Mouse (Mus musculus) heart, embryonic 16.5 days (tissue): Measurements from ENCODE around the gene Cfap157. TPM values are rescaled to one million over a fixed set of nuclear protein-coding genes. Genes with fewer than 3 reads are reported as not detected.

Experiments used
- ATAC-seq: fragments of 200-750 bp; cut with Nextera tagmentation; replicated peaks from 2 replicates; pipeline ENCODE4 v1.8.0; 2017; ENCODE audit warnings: moderate number of reproducible peaks; ENCODE audit not compliant: insufficient read depth, low FRiP score; ENCODE audit errors: extremely low read depth
- H3K27ac ChIP-seq: fragments of 300-500 bp; sonication (generic); 2 replicates; pipeline ENCODE4 v1.5.1; 2014; ENCODE audit warnings: mild to moderate bottlenecking, low read length, control low read depth, moderate library complexity
- H3K27me3 ChIP-seq: fragments of 300-500 bp; sonication (generic); 2 replicates; pipeline ENCODE4 v1.6.1; 2014; ENCODE audit warnings: low read length, mixed read lengths; ENCODE audit not compliant: control insufficient read depth, insufficient read depth
- H3K36me3 ChIP-seq: fragments of 300-500 bp; sonication (generic); 2 replicates; pipeline ENCODE4 v1.6.1; 2014; ENCODE audit not compliant: control insufficient read depth, insufficient read depth
- H3K4me1 ChIP-seq: fragments of 300-500 bp; sonication (generic); 2 replicates; pipeline ENCODE4 v1.6.1; 2014; ENCODE audit warnings: low read length, mixed read lengths; ENCODE audit not compliant: control insufficient read depth, insufficient read depth
- H3K4me2 ChIP-seq: fragments of 300-500 bp; sonication (generic); 2 replicates; pipeline ENCODE4 v1.6.1; 2014; ENCODE audit warnings: low read depth, mild to moderate bottlenecking, control low read depth, low read length
- H3K4me3 ChIP-seq: fragments of 300-500 bp; sonication (generic); 2 replicates; pipeline ENCODE4 v1.5.1; 2014; ENCODE audit warnings: mild to moderate bottlenecking, control low read depth, low read length
- H3K9ac ChIP-seq: fragments of 300-500 bp; sonication (generic); 2 replicates; pipeline ENCODE4 v1.6.1; 2014; ENCODE audit warnings: low read length, control low read depth
- H3K9me3 ChIP-seq: fragments of 300-500 bp; sonication (generic); replicated peaks from 2 replicates; pipeline ENCODE4 v1.6.1; 2016; ENCODE audit warnings: low read length; ENCODE audit not compliant: control insufficient read depth
- WGBS: fragments of 180-500 bp; shearing (Covaris S2); extraction: QIAGEN DNeasy Blood & Tissue Kit; methylation state at CpG from one replicate; pipeline ENCODE4 v1.1.7; 2014; 5-methylcytosine and 5-hydroxymethylcytosine counted together
- polyA plus RNA-seq: library from polyadenylated mRNA; unstranded; fragments of >200 nt; fragmentation: Nextera tagmentation; extraction: Ambion mirVana; gene quantifications from 2 replicates; pipeline ENCODE4 v1.2.1, GENCODE M21; 2015

The Cfap157 gene
- polyA plus RNA-seq, 1 experiment from 2014 or later, result 0.53 TPM

DNA sequence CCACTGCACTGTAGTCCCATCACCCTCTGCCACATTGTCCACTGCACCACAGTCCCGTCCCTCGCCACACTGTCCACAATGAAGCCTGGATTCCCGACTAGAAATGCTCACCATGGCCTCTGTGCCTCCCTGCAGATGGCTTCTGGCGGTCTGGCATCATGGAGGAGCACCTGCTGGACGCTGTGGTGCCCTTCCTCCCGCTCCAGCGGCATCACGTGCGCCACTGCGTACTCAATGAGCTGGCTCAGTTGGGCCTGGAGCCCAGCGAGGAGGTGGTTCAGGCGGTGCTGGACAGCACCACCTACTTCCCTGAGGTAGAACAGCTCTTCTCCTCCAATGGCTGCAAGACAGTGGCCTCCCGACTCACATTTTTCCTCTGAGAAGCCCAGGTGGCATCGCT, 22.9 kb downstream of the Cfap157 start:
- WGBS, result 88% methylated on average over 14 of the region's 14 CpGs

DNA sequence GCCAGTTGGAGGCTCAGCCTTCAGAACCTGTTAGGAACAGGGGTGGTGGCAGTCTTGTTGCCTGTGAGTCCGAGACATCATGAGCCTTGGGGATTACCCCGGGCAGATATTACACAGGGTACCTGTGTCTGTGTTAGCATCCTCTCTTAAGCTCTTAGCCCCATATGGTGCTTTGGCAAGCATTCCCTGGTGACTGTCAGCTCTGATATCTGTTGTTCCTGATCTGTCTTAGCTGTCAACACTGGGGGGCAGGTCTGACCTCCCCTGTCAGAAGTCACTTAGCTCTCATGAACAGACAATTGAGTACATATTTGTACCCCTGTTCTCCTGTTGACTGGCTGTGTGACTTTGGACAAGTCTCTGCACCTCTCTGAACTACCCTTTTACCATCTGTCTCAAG, 25.2 kb downstream of the Cfap157 start:
- WGBS, result 81% methylated on average over 2 of the region's 2 CpGs
- H3K4me3 ChIP-seq, result no peak overlapping the region
- peaks cover 11% of the 10 kb centered on the region; the same call in 1 of the 2 replicates for H3K36me3 ChIP-seq
- peaks cover 3% of the 10 kb centered on the region; the same call in 1 of the 2 replicates for H3K4me1 ChIP-seq
- no peaks in the 10 kb centered on the region for H3K27me3 ChIP-seq
- ATAC-seq, result no peak
- H3K9ac ChIP-seq, result no peak overlapping the region
- no peaks in the 10 kb centered on the region for H3K9me3 ChIP-seq
- no peak overlapping the region for H3K27ac ChIP-seq
- H3K4me2 ChIP-seq, result no peak overlapping the region

More for the DNA sequence above, 22.9 kb downstream of the Cfap157 start:
- Histone ChIP-seq H3K9ac (no peak overlapping the region), H3K4me1 (peaks cover 3% of the 10 kb centered on the region; the same call in 1 of the 2 replicates), H3K27ac (no peak overlapping the region), H3K4me2 (no peak overlapping the region), H3K27me3 (no peaks in the 10 kb centered on the region), H3K9me3 (no peaks in the 10 kb centered on the region), H3K36me3 (0 out of 2 replicates have a peak, but pooled peaks cover 3% of the 10 kb centered on the region), H3K4me3 (no peak overlapping the region)
- no peak for ATAC-seq

DNA sequence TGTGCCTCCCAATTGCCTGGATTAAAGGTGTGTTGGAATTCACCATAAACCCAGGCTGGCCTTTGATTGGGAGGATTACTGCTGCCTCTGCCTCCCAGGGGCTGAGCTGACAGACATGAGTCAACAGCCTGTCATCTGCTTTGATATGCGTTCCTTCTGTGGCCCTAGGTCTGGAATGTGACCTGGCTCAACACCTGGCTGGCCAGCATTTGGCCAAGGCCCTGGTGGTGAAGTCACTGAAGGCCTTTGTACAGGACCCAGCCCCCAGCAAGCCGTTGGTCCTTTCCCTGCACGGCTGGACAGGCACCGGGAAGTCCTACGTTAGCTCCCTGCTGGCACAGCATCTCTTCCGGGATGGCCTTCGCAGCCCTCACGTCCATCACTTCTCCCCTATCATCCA, 25.7 kb downstream of the Cfap157 start:
- 58% methylated on average over 8 of the region's 8 CpGs for WGBS
- no peak overlapping the region for H3K9ac ChIP-seq

DNA sequence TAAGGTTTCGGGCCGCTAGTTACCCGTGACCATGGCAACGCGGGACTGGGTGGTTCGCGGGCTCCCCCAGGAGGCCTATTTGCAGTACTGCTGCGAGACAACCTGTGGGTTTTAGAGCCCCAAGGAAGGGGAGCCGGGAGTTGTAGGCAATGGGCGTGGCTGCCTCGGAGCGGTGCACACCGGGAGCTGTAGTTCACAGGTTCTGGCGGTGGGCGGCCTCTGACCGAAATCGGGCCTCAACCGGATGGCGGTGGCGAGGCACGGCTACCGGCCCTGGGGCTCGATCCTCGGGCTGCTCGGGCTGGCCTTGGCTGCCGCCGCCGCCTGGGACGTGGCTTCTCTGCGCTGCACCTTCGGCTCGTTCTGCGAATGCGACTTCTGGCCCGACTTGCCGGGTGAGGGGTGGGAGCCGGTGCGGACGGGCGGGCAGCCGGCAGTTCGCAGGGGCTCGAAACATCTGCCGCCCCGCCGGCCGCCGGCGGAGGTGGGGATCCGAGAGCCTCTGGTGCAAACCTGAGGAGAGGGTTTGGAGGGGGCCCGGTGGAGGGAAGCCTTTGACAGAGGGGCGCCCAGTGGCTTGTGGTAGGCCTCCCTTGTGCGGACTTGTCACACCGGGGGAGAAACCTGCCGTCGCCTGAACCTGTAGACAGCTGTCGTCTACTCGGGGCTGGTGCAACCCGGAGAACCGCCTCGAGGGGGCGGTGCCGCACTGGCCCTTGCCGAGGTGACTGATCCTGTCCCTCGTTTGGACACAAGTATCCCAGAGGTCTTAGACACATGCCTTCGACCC, 27.0 kb downstream of the Cfap157 start, which contains the start of gene Tor2a:
Gene Tor2a (plus strand): TSS at position 179 of the 790 bp plus-strand sequence.
- under 1% methylated on average over 66 of the region's 66 CpGs for WGBS
- no peaks in the 10 kb centered on the region for H3K27me3 ChIP-seq
- H3K9ac ChIP-seq, result peak within 1 kb of the TSS; percentile 88
- peak; percentile 96 for ATAC-seq
- peak within 1 kb of the TSS; percentile 70 for H3K4me3 ChIP-seq
- H3K27ac ChIP-seq, result peak within 1 kb of the TSS; percentile 85
- peaks cover 14% of the 10 kb centered on the region; the same call in 1 of the 2 replicates for H3K36me3 ChIP-seq
- H3K4me1 ChIP-seq, result peaks cover 3% of the 10 kb centered on the region; the same call in 1 of the 2 replicates
- peak within 1 kb of the TSS; percentile 69 for H3K4me2 ChIP-seq
- H3K9me3 ChIP-seq, result no peaks in the 10 kb centered on the region

More for the DNA sequence above, 25.7 kb downstream of the Cfap157 start:
- Histone ChIP-seq H3K36me3 (peaks cover 12% of the 10 kb centered on the region; the same call in 1 of the 2 replicates), H3K4me2 (no peak overlapping the region), H3K27ac (no peak overlapping the region), H3K27me3 (no peaks in the 10 kb centered on the region), H3K4me3 (no peak overlapping the region), H3K9me3 (no peaks in the 10 kb centered on the region), H3K4me1 (peaks cover 3% of the 10 kb centered on the region; the same call in 1 of the 2 replicates)
- ATAC-seq, result no peak

DNA sequence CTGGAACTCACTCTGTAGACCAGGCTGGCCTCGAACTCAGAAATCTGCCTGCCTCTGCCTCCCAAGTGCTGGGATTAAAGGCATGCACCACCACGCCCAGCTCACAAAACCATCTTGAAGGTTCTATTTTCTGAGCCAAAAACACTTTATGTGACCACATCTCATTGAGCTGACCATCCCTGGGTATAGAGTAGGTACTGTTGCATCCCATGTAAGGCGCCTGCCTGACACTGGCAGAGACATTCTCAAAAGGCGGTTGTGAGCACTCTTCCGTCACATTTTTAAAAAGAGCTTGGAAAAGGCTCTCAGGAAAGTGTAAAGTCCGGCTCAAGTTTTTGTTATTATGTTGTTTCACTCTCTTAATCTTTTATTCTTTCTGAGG, 27.6 kb downstream of the Cfap157 start:
- Histone ChIP-seq H3K36me3 (peaks cover 14% of the 10 kb centered on the region; the same call in 1 of the 2 replicates), H3K9ac (no peak overlapping the region), H3K4me1 (peaks cover 5% of the 10 kb centered on the region; the same call in 1 of the 2 replicates), H3K4me3 (no peak overlapping the region), H3K4me2 (no peak overlapping the region), H3K27ac (no peak overlapping the region), H3K9me3 (no peaks in the 10 kb centered on the region), H3K27me3 (no peaks in the 10 kb centered on the region)
- ATAC-seq, result no peak
- WGBS, result 24% methylated on average over 5 of the region's 6 CpGs

DNA sequence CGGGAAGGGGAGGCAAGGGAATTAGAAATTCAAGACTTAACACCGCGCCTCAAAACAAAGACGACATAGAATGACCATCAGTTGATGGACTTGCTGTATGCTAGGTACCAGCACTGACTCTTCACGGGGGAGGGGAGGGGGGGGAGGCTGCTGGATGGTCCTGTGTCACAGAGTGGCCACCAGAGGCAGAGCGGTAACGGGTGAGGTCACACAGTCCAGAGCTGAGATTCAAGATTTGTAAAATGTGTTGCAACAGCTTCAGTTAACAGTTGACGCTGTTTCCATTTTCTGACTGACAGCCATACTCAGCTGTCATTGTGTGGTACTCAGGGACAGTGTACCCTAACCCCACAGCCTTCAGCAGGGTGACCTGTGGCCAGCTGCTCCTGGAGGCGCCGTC, 32.0 kb downstream of the Cfap157 start:
- Histone ChIP-seq H3K27ac (no peak overlapping the region), H3K4me3 (peak overlapping the region; percentile 57), H3K36me3 (peaks cover 15% of the 10 kb centered on the region; the same call in 1 of the 2 replicates), H3K9me3 (no peaks in the 10 kb centered on the region), H3K27me3 (no peaks in the 10 kb centered on the region), H3K9ac (no peak overlapping the region), H3K4me2 (peak overlapping the region; percentile 85; the same call in 1 of the 2 replicates), H3K4me1 (peaks cover 2% of the 10 kb centered on the region; the same call in 1 of the 2 replicates)
- no peak for ATAC-seq
- 68% methylated on average over 10 of the region's 10 CpGs for WGBS

DNA sequence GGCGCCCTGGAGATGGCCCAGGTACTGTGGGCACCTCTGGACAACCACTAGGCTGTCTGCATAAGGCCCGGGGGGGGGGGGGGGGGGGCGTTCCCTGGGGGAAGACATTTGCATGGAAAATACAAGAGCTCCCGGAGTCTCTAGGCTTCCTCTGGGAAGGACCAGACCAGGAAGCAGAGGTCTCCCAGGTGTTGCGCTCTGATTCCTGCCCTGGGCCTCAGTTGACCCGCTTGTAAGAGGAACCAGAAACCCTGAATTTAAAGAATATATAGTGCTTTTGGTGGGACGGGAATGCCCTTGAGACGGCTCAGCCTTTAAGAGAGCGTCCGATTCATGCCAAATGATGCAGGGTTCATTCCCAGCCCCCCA, 32.6 kb downstream of the Cfap157 start:
- H3K9ac ChIP-seq, result peak overlapping the region; percentile 67
- H3K36me3 ChIP-seq, result peaks cover 18% of the 10 kb centered on the region; the same call in 1 of the 2 replicates
- peak; percentile 19; the same call in 1 of the 2 replicates for ATAC-seq
- H3K4me3 ChIP-seq, result peak overlapping the region; percentile 57
- 0 out of 2 replicates have a peak overlapping the region, but pooled peaks have one; percentile 23 for H3K27ac ChIP-seq
- H3K4me1 ChIP-seq, result peaks cover 2% of the 10 kb centered on the region; the same call in 1 of the 2 replicates
- H3K9me3 ChIP-seq, result no peaks in the 10 kb centered on the region
- WGBS, result 33% methylated on average over 10 of the region's 10 CpGs
- H3K4me2 ChIP-seq, result peak overlapping the region; percentile 85
- no peaks in the 10 kb centered on the region for H3K27me3 ChIP-seq

DNA sequence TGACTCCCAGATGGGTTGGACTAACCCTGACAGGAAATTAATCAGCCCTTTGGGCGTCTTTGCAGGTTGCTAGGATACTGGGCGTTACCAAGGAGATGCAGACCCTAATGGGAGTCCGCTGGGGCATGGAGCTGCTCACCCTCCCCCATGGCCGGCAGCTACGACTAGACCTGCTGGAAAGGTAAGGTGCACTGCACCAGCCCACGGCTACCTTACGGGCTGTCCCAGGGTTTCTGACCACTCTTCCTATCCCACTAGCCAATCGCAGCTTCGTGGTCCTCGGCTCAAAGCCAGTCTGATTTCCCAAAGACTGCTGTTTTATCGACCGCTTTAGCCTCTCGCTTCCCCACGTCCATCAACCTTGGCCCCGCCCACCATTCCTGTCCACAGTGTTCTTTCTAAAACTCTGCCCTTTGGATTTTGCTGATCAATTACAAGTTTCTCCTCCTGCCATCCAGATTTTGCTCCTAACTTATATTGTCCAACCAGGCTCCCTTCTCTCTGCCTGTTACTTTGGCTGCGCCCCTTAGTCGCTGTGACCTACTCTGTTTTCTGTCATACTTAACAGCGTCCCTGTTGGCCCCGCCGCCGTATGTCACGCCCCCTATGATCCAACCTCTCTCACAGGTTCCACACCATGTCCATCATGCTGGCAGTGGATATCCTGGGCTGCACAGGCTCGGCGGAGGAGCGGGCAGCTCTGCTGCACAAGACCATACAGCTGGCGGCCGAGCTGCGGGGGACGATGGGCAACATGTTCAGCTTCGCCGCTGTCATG, 33.2 kb downstream of the Cfap157 start:
- Histone ChIP-seq H3K27me3 (no peaks in the 10 kb centered on the region), H3K27ac (peak overlapping the region; percentile 48; the same call in 1 of the 2 replicates), H3K4me2 (peak overlapping the region; percentile 85), H3K9ac (peak overlapping the region; percentile 67), H3K4me1 (peaks cover 2% of the 10 kb centered on the region; the same call in 1 of the 2 replicates), H3K9me3 (no peaks in the 10 kb centered on the region), H3K4me3 (peak overlapping the region; percentile 57), H3K36me3 (peaks cover 19% of the 10 kb centered on the region; the same call in 1 of the 2 replicates)
- WGBS, result 25% methylated on average over 31 of the region's 31 CpGs
- ATAC-seq, result peak; percentile 89
